Mouse (Mus musculus): ENCODE measurements around the gene Slc4a4. TPM values are rescaled to one million over a fixed set of nuclear protein-coding genes. Genes with fewer than 3 reads are reported as not detected.

The Slc4a4 gene
- total RNA-seq (2014; rRNA removed) (30.2 and 33.4 TPM in 2 replicates), polyA plus RNA-seq (2012; rRNA removed) (12.0 and 15.9 TPM in 2 replicates)

GRCm38 (mm10) chr5:88886668-88887555, at the start of gene Slc4a4:
TSS of gene Slc4a4 (plus strand) at chr5:88886818.
- no peaks in the 10 kb centered on the region for H3K36me3 ChIP-seq (ENCODE audit: control insufficient read depth, insufficient read depth, low read length)
- peak within 1 kb of the TSS; percentile 51 for H3K27ac ChIP-seq (replicated peaks; ENCODE audit: insufficient read depth, low read depth, low read length)
- H3K9ac ChIP-seq (ENCODE audit: low read depth, low read length): peak within 1 kb of the TSS; percentile 100
- peaks cover 15% of the 10 kb centered on the region; the same call in 1 of the 2 replicates for H3K79me2 ChIP-seq (ENCODE audit: control insufficient read depth, insufficient read depth, low read length)
- 3% methylated on average over 101 of the region's 119 CpGs for WGBS
- peak; percentile 41 for DNase-seq (ENCODE audit: extremely low read depth, low read depth, low spot score)
- H3K27me3 ChIP-seq (ENCODE audit: control insufficient read depth, insufficient read depth, low read length): no peaks in the 10 kb centered on the region
- TF ChIP-seq POLR2A (IDR thresholded peaks at IDR 0.05; ENCODE audit: extremely low read depth, insufficient read depth, low read length) (peak; percentile 96), CTCF (IDR thresholded peaks at IDR 0.05; ENCODE audit: low read depth, low read length) (no peak)
- H3K4me1 ChIP-seq (ENCODE audit: control insufficient read depth, insufficient read depth, low read length): peaks cover 15% of the 10 kb centered on the region
- peak within 1 kb of the TSS; percentile 100 for H3K4me3 ChIP-seq (ENCODE audit: insufficient read depth, low read depth, low read length)

GRCm38 (mm10) chr5:88840080-88840798, 46.4 kb upstream of the Slc4a4 start:
- no peaks in the 10 kb centered on the region for H3K36me3 ChIP-seq (ENCODE audit: control insufficient read depth, insufficient read depth, low read length)
- no peak for TF ChIP-seq CTCF (IDR thresholded peaks at IDR 0.05; ENCODE audit: low read depth, low read length)
- TF ChIP-seq POLR2A (IDR thresholded peaks at IDR 0.05; ENCODE audit: extremely low read depth, insufficient read depth, low read length): no peak
- H3K27me3 ChIP-seq (ENCODE audit: control insufficient read depth, insufficient read depth, low read length): no peaks in the 10 kb centered on the region
- no peak overlapping the region for H3K9ac ChIP-seq (ENCODE audit: low read depth, low read length)
- no peak overlapping the region for H3K4me3 ChIP-seq (ENCODE audit: insufficient read depth, low read depth, low read length)
- DNase-seq (ENCODE audit: extremely low read depth, low read depth, low spot score): no peak
- no peaks in the 10 kb centered on the region for H3K79me2 ChIP-seq (ENCODE audit: control insufficient read depth, insufficient read depth, low read length)
- H3K27ac ChIP-seq (replicated peaks; ENCODE audit: insufficient read depth, low read depth, low read length): no peak overlapping the region
- H3K4me1 ChIP-seq (ENCODE audit: control insufficient read depth, insufficient read depth, low read length): no peaks in the 10 kb centered on the region
- WGBS: 79% methylated on average over 5 of the region's 5 CpGs

DNA sequence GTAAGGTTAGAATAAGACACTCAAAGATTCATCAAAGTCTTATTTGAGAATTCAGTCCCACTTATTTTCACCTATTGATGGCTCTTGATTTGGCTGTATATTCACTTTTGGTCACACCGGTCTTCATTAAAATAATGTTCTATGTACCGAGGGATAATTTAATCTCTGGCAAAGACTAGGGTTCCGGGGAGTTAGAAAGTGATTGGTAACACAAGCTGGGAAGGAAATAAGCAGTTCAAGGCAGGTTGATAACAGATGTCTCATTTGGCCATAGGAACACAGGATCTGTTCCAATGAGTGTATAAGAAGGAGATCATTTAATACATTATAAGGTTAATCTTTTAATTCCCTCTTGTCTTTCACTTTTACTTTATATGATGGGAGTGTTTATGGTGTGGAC, 29.3 kb upstream of the Slc4a4 start:
- Histone ChIP-seq H3K27me3 (ENCODE audit: control insufficient read depth, insufficient read depth, low read length) (no peaks in the 10 kb centered on the region), H3K79me2 (ENCODE audit: control insufficient read depth, insufficient read depth, low read length) (no peaks in the 10 kb centered on the region), H3K36me3 (ENCODE audit: control insufficient read depth, insufficient read depth, low read length) (no peaks in the 10 kb centered on the region), H3K4me1 (ENCODE audit: control insufficient read depth, insufficient read depth, low read length) (peaks cover 3% of the 10 kb centered on the region), H3K9ac (ENCODE audit: low read depth, low read length) (no peak overlapping the region), H3K4me3 (ENCODE audit: insufficient read depth, low read depth, low read length) (no peak overlapping the region), H3K27ac (replicated peaks; ENCODE audit: insufficient read depth, low read depth, low read length) (no peak overlapping the region)
- no peak for TF ChIP-seq POLR2A (IDR thresholded peaks at IDR 0.05; ENCODE audit: extremely low read depth, insufficient read depth, low read length)
- TF ChIP-seq CTCF (IDR thresholded peaks at IDR 0.05; ENCODE audit: low read depth, low read length): no peak
- DNase-seq (ENCODE audit: extremely low read depth, low read depth, low spot score): no peak
- WGBS: 94% methylated on average over 3 of the region's 3 CpGs

GRCm38 (mm10) chr5:88857801-88858200, 28.8 kb upstream of the Slc4a4 start:
- H3K4me3 ChIP-seq (ENCODE audit: insufficient read depth, low read depth, low read length): no peak overlapping the region
- H3K27me3 ChIP-seq (ENCODE audit: control insufficient read depth, insufficient read depth, low read length): no peaks in the 10 kb centered on the region
- TF ChIP-seq CTCF (IDR thresholded peaks at IDR 0.05; ENCODE audit: low read depth, low read length) (no peak), POLR2A (IDR thresholded peaks at IDR 0.05; ENCODE audit: extremely low read depth, insufficient read depth, low read length) (no peak)

GRCm38 (mm10) chr5:88858226-88858625, 28.4 kb upstream of the Slc4a4 start:
- H3K27me3 ChIP-seq (ENCODE audit: control insufficient read depth, insufficient read depth, low read length): no peaks in the 10 kb centered on the region
- no peak overlapping the region for H3K9ac ChIP-seq (ENCODE audit: low read depth, low read length)
- no peak for TF ChIP-seq POLR2A (IDR thresholded peaks at IDR 0.05; ENCODE audit: extremely low read depth, insufficient read depth, low read length)
- no peak for TF ChIP-seq CTCF (IDR thresholded peaks at IDR 0.05; ENCODE audit: low read depth, low read length)
- no peak overlapping the region for H3K4me3 ChIP-seq (ENCODE audit: insufficient read depth, low read depth, low read length)
- no peak for DNase-seq (ENCODE audit: extremely low read depth, low read depth, low spot score)
- WGBS: 85% methylated on average over 4 of the region's 4 CpGs
- peaks cover 3% of the 10 kb centered on the region for H3K4me1 ChIP-seq (ENCODE audit: control insufficient read depth, insufficient read depth, low read length)
- H3K36me3 ChIP-seq (ENCODE audit: control insufficient read depth, insufficient read depth, low read length): no peaks in the 10 kb centered on the region
- H3K79me2 ChIP-seq (ENCODE audit: control insufficient read depth, insufficient read depth, low read length): no peaks in the 10 kb centered on the region
- H3K27ac ChIP-seq (replicated peaks; ENCODE audit: insufficient read depth, low read depth, low read length): no peak overlapping the region

More at GRCm38 (mm10) chr5:88857801-88858200, 28.8 kb upstream of the Slc4a4 start:
- WGBS: 91% methylated on average over 4 of the region's 4 CpGs
- H3K9ac ChIP-seq (ENCODE audit: low read depth, low read length): no peak overlapping the region
- no peaks in the 10 kb centered on the region for H3K36me3 ChIP-seq (ENCODE audit: control insufficient read depth, insufficient read depth, low read length)
- H3K79me2 ChIP-seq (ENCODE audit: control insufficient read depth, insufficient read depth, low read length): no peaks in the 10 kb centered on the region
- no peak overlapping the region for H3K27ac ChIP-seq (replicated peaks; ENCODE audit: insufficient read depth, low read depth, low read length)
- DNase-seq (ENCODE audit: extremely low read depth, low read depth, low spot score): no peak
- H3K4me1 ChIP-seq (ENCODE audit: control insufficient read depth, insufficient read depth, low read length): peaks cover 3% of the 10 kb centered on the region
